Mouse (Mus musculus) spleen, adult 2 months (tissue): Measurements from ENCODE around the gene Tbk1.
A peak's percentile ranks its signal among the peaks of the same experiment; 100 is the strongest.

Source experiments
- CTCF ChIP-seq: fragments of 200-500 bp; IDR thresholded peaks from 2 replicates; pipeline ENCODE4 v1.5.1; 2011; ENCODE audit warnings: mild to moderate bottlenecking, inconsistent platforms; ENCODE audit not compliant: insufficient read depth, insufficient read length, insufficient replicate concordance; ENCODE audit errors: extremely low read depth
- POLR2A ChIP-seq: fragments of 200-500 bp; IDR thresholded peaks from 2 replicates; pipeline ENCODE4 v1.6.1; 2011; ENCODE audit warnings: low read depth, low read length, inconsistent platforms

DNA sequence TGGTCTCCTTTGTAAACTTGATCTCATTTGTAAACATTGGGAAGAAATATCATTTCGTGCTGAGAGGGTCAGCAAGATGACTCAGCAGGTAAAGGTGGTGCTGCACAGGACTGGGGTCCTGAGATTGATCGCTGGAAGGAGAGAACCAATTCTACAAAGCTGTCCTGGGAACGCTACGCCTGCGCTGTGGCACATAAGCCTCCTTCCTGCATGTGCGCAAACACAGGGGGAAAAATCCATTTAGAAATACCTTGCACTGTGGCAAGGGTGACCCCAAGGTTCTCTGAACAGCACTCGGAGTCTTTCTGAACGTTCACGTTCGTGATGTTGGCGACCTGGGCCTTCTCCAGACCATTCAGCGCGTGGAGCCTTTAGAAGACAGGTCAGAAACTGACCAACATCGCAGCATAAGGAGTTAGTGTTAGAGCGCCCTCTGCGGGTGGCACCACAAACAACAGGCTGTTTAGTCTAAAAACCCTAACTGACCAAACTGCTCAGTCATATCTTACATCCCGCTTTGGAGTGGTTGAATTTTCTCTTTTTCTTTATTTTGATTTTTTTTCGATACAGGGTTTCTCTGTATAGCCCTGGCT lies 70.5 kb downstream of the Tbk1 start:
- TF ChIP-seq POLR2A (no peak), CTCF (peak; percentile 81; the same call in 1 of the 2 replicates)
